Mouse (Mus musculus): ENCODE measurements at regions not wholly inside any gene's neighbourhood (a gene's known extent, or its start where the extent isn't known, plus 50 kb on each side); places are given as distances from the start of the nearest gene placed in this dataset.

GRCm38 (mm10) chr1:57281549-57281948, 95.9 kb upstream of the 1700066M21Rik start:
- no peak for ATAC-seq (replicated peaks; ENCODE audit: insufficient number of reproducible peaks, insufficient read depth, low FRiP score, low read depth)

GRCm38 (mm10) chr1:57296186-57296585, 81.2 kb upstream of the 1700066M21Rik start:
- WGBS: 78% methylated on average over 1 of the region's 1 CpGs
- H3K27ac ChIP-seq: no peak overlapping the region
- no peak for ATAC-seq (replicated peaks; ENCODE audit: insufficient number of reproducible peaks, insufficient read depth, low FRiP score, low read depth)

More at GRCm38 (mm10) chr1:57281549-57281948, 95.9 kb upstream of the 1700066M21Rik start:
- no peak overlapping the region for H3K4me3 ChIP-seq
- H3K9me3 ChIP-seq (replicated peaks): no peaks in the 10 kb centered on the region
- H3K4me2 ChIP-seq: no peak overlapping the region
- WGBS: 90% methylated on average over 3 of the region's 3 CpGs
- H3K27ac ChIP-seq: no peak overlapping the region
- H3K36me3 ChIP-seq: no peaks in the 10 kb centered on the region
- no peak overlapping the region for H3K9ac ChIP-seq
- H3K4me1 ChIP-seq (replicated peaks): no peaks in the 10 kb centered on the region
- H3K27me3 ChIP-seq: no peaks in the 10 kb centered on the region

GRCm38 (mm10) chr1:57298557-57298956, 78.9 kb upstream of the 1700066M21Rik start:
- 75% methylated on average over 5 of the region's 5 CpGs for whole genome bisulfite sequencing
- ATAC-seq (replicated peaks; ENCODE audit: insufficient number of reproducible peaks, insufficient read depth, low FRiP score, low read depth): no peak
- Histone ChIP-seq H3K27me3 (no peaks in the 10 kb centered on the region), H3K9ac (no peak overlapping the region), H3K4me2 (no peak overlapping the region), H3K36me3 (no peaks in the 10 kb centered on the region), H3K9me3 (replicated peaks) (no peaks in the 10 kb centered on the region), H3K4me3 (no peak overlapping the region), H3K4me1 (replicated peaks) (no peaks in the 10 kb centered on the region), H3K27ac (no peak overlapping the region)

More at GRCm38 (mm10) chr1:57296186-57296585, 81.2 kb upstream of the 1700066M21Rik start:
- Histone ChIP-seq H3K27me3 (no peaks in the 10 kb centered on the region), H3K9me3 (replicated peaks) (no peaks in the 10 kb centered on the region), H3K36me3 (no peaks in the 10 kb centered on the region), H3K4me2 (no peak overlapping the region), H3K9ac (no peak overlapping the region), H3K4me3 (no peak overlapping the region), H3K4me1 (replicated peaks) (no peaks in the 10 kb centered on the region)

- Histone ChIP-seq H3K36me3 (no peaks in the 10 kb centered on the region), H3K4me1 (replicated peaks) (no peaks in the 10 kb centered on the region), H3K27ac (no peak overlapping the region), H3K4me3 (no peak overlapping the region), H3K9ac (no peak overlapping the region), H3K9me3 (replicated peaks) (no peaks in the 10 kb centered on the region), H3K4me2 (no peak overlapping the region), H3K27me3 (no peaks in the 10 kb centered on the region)
- no peak for ATAC-seq (replicated peaks; ENCODE audit: insufficient number of reproducible peaks, insufficient read depth, low FRiP score, low read depth)
- 65% methylated on average over 8 of the region's 8 CpGs for WGBS
These were observed 76.0 kb upstream of the 1700066M21Rik start for GRCm38 (mm10) chr1:57301260-57301979.

GRCm38 (mm10) chr1:57301980-57302331, 75.5 kb upstream of the 1700066M21Rik start:
- 73% methylated on average over 6 of the region's 6 CpGs for WGBS
- Histone ChIP-seq H3K36me3 (no peaks in the 10 kb centered on the region), H3K4me1 (replicated peaks) (no peaks in the 10 kb centered on the region), H3K4me3 (no peak overlapping the region), H3K27ac (no peak overlapping the region), H3K9me3 (replicated peaks) (no peaks in the 10 kb centered on the region), H3K9ac (no peak overlapping the region), H3K4me2 (no peak overlapping the region), H3K27me3 (no peaks in the 10 kb centered on the region)
- no peak for ATAC-seq (replicated peaks; ENCODE audit: insufficient number of reproducible peaks, insufficient read depth, low FRiP score, low read depth)

DNA sequence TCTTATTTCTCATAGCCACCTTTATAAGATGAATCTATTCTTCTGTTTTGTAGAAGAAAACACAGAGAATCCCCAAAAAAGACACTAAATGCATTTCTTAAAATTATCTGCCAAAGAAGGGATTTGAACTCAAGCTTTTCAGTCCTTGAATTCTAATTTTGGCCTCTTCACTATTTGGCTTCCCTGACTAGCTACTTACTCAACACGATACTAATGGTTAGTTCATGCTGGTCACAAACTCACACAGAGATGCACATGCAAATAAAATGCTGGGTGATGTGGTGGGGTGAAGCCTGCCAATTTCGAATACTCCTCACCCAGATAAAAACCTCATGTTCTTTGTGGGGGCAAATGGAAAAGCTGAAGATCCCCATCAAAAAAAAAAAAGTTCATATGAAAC, 72.7 kb upstream of the 1700066M21Rik start:
- H3K4me2 ChIP-seq: no peak overlapping the region
- ATAC-seq (replicated peaks; ENCODE audit: insufficient number of reproducible peaks, insufficient read depth, low FRiP score, low read depth): no peak
- H3K27me3 ChIP-seq: no peaks in the 10 kb centered on the region
- H3K4me3 ChIP-seq: no peak overlapping the region
- H3K36me3 ChIP-seq: no peaks in the 10 kb centered on the region
- WGBS: 77% methylated on average over 2 of the region's 2 CpGs
- no peaks in the 10 kb centered on the region for H3K4me1 ChIP-seq (replicated peaks)
- H3K9ac ChIP-seq: no peak overlapping the region
- H3K9me3 ChIP-seq (replicated peaks): no peaks in the 10 kb centered on the region
- H3K27ac ChIP-seq: no peak overlapping the region

GRCm38 (mm10) chr1:57322535-57322934, 54.9 kb upstream of the 1700066M21Rik start:
- no peaks in the 10 kb centered on the region for H3K27me3 ChIP-seq
- no peaks in the 10 kb centered on the region for H3K4me1 ChIP-seq (replicated peaks)
- WGBS: 86% methylated on average over 2 of the region's 2 CpGs
- H3K27ac ChIP-seq: no peak overlapping the region
- no peak for ATAC-seq (replicated peaks; ENCODE audit: insufficient number of reproducible peaks, insufficient read depth, low FRiP score, low read depth)
- no peaks in the 10 kb centered on the region for H3K9me3 ChIP-seq (replicated peaks)
- H3K4me3 ChIP-seq: no peak overlapping the region
- H3K36me3 ChIP-seq: no peaks in the 10 kb centered on the region
- H3K9ac ChIP-seq: no peak overlapping the region
- no peak overlapping the region for H3K4me2 ChIP-seq

- H3K27ac ChIP-seq: no peak overlapping the region
- H3K4me2 ChIP-seq: no peak overlapping the region
- H3K36me3 ChIP-seq: no peaks in the 10 kb centered on the region
- H3K27me3 ChIP-seq: no peaks in the 10 kb centered on the region
- no peaks in the 10 kb centered on the region for H3K4me1 ChIP-seq (replicated peaks)
- H3K9ac ChIP-seq: no peak overlapping the region
- H3K4me3 ChIP-seq: no peak overlapping the region
- WGBS: 67% methylated on average over 2 of the region's 2 CpGs
- no peak for ATAC-seq (replicated peaks; ENCODE audit: insufficient number of reproducible peaks, insufficient read depth, low FRiP score, low read depth)
- no peaks in the 10 kb centered on the region for H3K9me3 ChIP-seq (replicated peaks)
These were observed 54.3 kb upstream of the 1700066M21Rik start for GRCm38 (mm10) chr1:57323118-57323517.

DNA sequence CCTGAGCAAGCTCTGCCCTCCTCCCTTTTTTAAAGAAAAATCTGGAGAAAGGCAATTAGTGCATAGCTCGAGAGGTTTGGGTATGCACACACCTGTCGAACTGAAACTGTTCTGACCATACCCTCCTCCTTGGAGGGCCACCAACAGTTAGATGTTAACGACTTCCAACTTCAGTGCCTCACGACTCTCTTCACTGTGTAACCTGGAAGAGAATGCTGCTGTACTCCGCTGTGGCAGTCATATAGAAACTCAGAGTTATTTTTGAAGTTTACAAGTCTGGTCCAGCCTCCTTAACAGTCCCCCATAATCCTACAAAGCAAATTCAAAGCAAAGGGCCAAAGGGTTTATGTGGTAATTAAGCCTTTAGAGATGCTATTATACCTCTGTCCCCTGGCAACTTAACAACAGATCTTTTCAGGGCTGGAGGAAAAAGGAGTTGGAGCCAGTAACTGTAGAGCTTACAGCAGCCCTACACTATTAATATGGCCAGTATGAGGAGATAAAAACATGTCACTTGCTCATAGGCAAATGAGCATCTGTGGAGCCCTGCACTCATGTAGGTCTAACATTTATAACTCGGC, 51.7 kb upstream of the 1700066M21Rik start:
- Histone ChIP-seq H3K9me3 (replicated peaks) (no peaks in the 10 kb centered on the region), H3K4me1 (replicated peaks) (no peaks in the 10 kb centered on the region), H3K27ac (no peak overlapping the region), H3K9ac (no peak overlapping the region), H3K36me3 (no peaks in the 10 kb centered on the region), H3K4me2 (no peak overlapping the region), H3K27me3 (no peaks in the 10 kb centered on the region), H3K4me3 (no peak overlapping the region)
- 69% methylated on average over 6 of the region's 6 CpGs for WGBS
- ATAC-seq (replicated peaks; ENCODE audit: insufficient number of reproducible peaks, insufficient read depth, low FRiP score, low read depth): no peak

Data from heart, embryonic 15.5 days (tissue).